Mouse (Mus musculus) forebrain, embryonic 14.5 days (tissue): ENCODE measurements around the gene Use1. TPM values are rescaled to one million over a fixed set of nuclear protein-coding genes. Genes with fewer than 3 reads are reported as not detected.

Experiments used
- ATAC-seq: fragments of 200-750 bp; cut with Nextera tagmentation; 2 replicates; pipeline ENCODE4 v1.8.0; 2017; ENCODE audit warnings: mild to moderate bottlenecking, moderate library complexity
- DNase-seq: peaks from one replicate; pipeline ENCODE4 v3.0.0-alpha.2; 2015; ENCODE audit warnings: low spot score
- H3K27ac ChIP-seq: fragments of 300-500 bp; sonication (generic); 2 replicates; pipeline ENCODE4 v1.5.1; 2014; ENCODE audit warnings: low read depth, mild to moderate bottlenecking, control low read depth, low read length, moderate library complexity
- H3K27me3 ChIP-seq: fragments of 300-500 bp; sonication (generic); replicated peaks from 2 replicates; pipeline ENCODE4 v1.6.1; 2014; ENCODE audit warnings: low read length, control low read depth, mixed read lengths; ENCODE audit not compliant: control insufficient read depth, insufficient read depth
- H3K36me3 ChIP-seq: fragments of 300-500 bp; sonication (generic); 2 replicates; pipeline ENCODE4 v1.6.1; 2014; ENCODE audit warnings: low read length, control low read depth; ENCODE audit not compliant: control insufficient read depth, insufficient read depth
- H3K4me1 ChIP-seq: fragments of 300-500 bp; sonication (generic); 2 replicates; pipeline ENCODE4 v1.6.1; 2014; ENCODE audit warnings: antibody characterized with exemption, low read length, control low read depth; ENCODE audit not compliant: control insufficient read depth, insufficient read depth
- H3K4me2 ChIP-seq: fragments of 300-500 bp; sonication (generic); 2 replicates; pipeline ENCODE4 v1.6.1; 2014; ENCODE audit warnings: mild to moderate bottlenecking, control low read depth, low read length
- H3K4me3 ChIP-seq: fragments of 300-500 bp; sonication (generic); 2 replicates; pipeline ENCODE4 v1.5.1; 2014; ENCODE audit warnings: low read depth, low read length, control low read depth
- H3K9ac ChIP-seq: fragments of 300-500 bp; sonication (generic); 2 replicates; pipeline ENCODE4 v1.6.1; 2014; ENCODE audit warnings: mild to moderate bottlenecking, low read length, control low read depth, moderate library complexity
- H3K9me3 ChIP-seq: fragments of 300-500 bp; sonication (generic); replicated peaks from 2 replicates; pipeline ENCODE4 v1.6.1; 2016; ENCODE audit warnings: low read length, control low read depth, mixed read lengths; ENCODE audit not compliant: control insufficient read depth
- WGBS: fragments of 180-500 bp; shearing (Covaris S2); extraction: QIAGEN DNeasy Blood & Tissue Kit; methylation state at CpG from one replicate; pipeline ENCODE4 v1.1.7; 2014; 5-methylcytosine and 5-hydroxymethylcytosine counted together
- polyA plus RNA-seq: library from polyadenylated mRNA; unstranded; fragments of >200 nt; fragmentation: Nextera tagmentation; extraction: Ambion mirVana; gene quantifications from 2 replicates; pipeline ENCODE4 v1.2.1, GENCODE M21; 2014

The Use1 gene
- polyA plus RNA-seq, 1 experiment from 2014 or later, result 121 TPM

DNA sequence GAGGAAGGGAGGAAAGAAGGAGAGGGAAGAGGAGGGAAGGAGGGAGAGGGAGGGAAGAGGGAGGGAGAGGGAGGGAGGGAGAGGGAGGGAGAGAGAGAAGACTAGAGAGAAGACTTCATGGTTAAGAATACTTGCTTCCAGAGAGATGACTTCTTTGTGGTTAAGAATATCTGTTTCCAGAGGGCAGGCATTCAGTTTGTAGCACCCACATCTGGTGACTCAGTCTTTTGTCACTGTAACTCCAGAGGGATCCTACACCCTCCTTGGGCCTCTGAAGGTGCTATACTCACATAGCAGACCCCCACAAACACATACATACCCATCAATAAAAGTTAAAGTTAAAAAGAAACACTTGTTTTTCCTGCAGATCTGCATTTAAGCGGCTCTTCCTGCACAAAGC lies 15.1 kb upstream of the Use1 start:
- WGBS, result 89% methylated on average over 1 of the region's 1 CpGs

GRCm38 (mm10) chr8:71358026-71358425 lies 8.6 kb upstream of the Use1 start:
- DNase-seq (no peak), ATAC-seq (no peak)
- Histone ChIP-seq H3K36me3 (peaks cover 77% of the 10 kb centered on the region), H3K27me3 (no peaks in the 10 kb centered on the region), H3K4me3 (no peak overlapping the region), H3K9me3 (no peaks in the 10 kb centered on the region), H3K27ac (no peak overlapping the region), H3K9ac (no peak overlapping the region), H3K4me2 (no peak overlapping the region), H3K4me1 (no peaks in the 10 kb centered on the region)
- 94% methylated on average over 3 of the region's 3 CpGs for WGBS

More for the DNA sequence above, 15.1 kb upstream of the Use1 start:
- no peak for DNase-seq
- no peak overlapping the region for H3K9ac ChIP-seq
- ATAC-seq, result no peak
- H3K9me3 ChIP-seq, result no peaks in the 10 kb centered on the region
- no peak overlapping the region for H3K4me2 ChIP-seq
- H3K4me3 ChIP-seq, result no peak overlapping the region
- H3K27me3 ChIP-seq, result no peaks in the 10 kb centered on the region
- no peak overlapping the region for H3K27ac ChIP-seq
- H3K36me3 ChIP-seq, result peaks cover 98% of the 10 kb centered on the region
- no peaks in the 10 kb centered on the region for H3K4me1 ChIP-seq

DNA sequence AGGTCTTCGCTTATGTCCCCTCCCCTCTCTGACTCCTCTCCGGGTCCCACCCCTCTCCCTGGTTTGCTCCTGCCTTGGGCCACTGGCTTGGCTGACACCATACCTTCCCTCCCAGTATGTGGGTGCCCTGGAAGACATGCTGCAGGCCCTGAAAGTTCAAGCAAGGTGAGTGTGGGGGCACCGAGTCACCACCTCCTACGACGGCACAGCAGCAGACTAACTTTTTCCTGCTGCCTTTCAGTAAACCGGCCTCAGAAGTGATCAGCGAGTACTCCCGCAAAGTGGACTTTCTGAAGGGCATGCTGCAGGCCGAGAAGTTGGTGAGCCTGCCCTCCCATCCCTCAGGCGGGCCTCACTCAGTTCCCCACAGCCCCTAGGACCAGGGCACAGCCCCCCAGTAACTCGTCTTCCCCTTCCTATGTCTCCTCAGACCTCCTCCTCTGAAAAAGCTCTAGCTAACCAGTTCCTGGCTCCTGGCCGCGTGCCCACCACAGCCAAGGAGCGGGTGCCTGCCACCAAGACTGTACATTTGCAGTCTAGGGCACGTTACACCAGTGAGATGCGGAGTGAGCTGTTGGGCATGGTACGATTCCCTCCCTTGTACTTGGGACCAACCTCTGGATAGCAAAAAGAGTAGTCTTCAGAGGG lies 1.0 kb downstream of the Use1 start:
- peak overlapping the region; percentile 66 for H3K9ac ChIP-seq
- peak overlapping the region; percentile 82 for H3K4me2 ChIP-seq
- H3K27ac ChIP-seq, result 0 out of 2 replicates have a peak overlapping the region, but pooled peaks have one; percentile 85
- H3K9me3 ChIP-seq, result no peaks in the 10 kb centered on the region
- ATAC-seq, result no peak
- H3K4me3 ChIP-seq, result peak overlapping the region; percentile 59
- WGBS, result 54% methylated on average over 17 of the region's 17 CpGs
- peaks cover 15% of the 10 kb centered on the region; the same call in 1 of the 2 replicates for H3K36me3 ChIP-seq
- no peak for DNase-seq
- no peaks in the 10 kb centered on the region for H3K27me3 ChIP-seq
- H3K4me1 ChIP-seq, result peaks cover 10% of the 10 kb centered on the region

DNA sequence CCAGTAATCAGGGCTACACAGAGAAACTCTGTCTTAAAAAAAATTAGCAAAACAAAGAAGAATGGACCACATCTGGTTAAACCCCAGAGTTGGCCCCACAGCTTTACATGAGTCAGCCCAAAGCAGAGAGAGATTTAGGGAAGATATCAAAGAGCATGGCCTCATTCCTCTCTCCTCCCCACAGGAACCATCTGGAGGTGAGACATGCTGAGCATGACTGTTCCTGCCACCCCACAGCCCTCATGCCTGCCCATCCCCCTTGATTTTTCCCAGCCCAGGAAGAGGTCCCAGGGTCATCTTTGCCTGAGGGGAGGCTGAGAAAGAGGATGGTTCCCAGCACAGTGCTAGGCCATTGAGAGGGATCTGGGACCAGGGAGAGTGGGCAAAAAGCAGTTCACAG lies 1.7 kb downstream of the Use1 start:
- Histone ChIP-seq H3K36me3 (peaks cover 15% of the 10 kb centered on the region; the same call in 1 of the 2 replicates), H3K9ac (no peak overlapping the region), H3K9me3 (no peaks in the 10 kb centered on the region), H3K27ac (no peak overlapping the region), H3K4me3 (no peak overlapping the region), H3K4me1 (peaks cover 10% of the 10 kb centered on the region), H3K4me2 (no peak overlapping the region), H3K27me3 (no peaks in the 10 kb centered on the region)
- ATAC-seq (no peak), DNase-seq (no peak)

- no peak overlapping the region for H3K4me2 ChIP-seq
Observed at GRCm38 (mm10) chr8:71369040-71369718, 2.5 kb downstream of the Use1 start.

GRCm38 (mm10) chr8:71370711-71371235 lies 4.1 kb downstream of the Use1 start:
- peak overlapping the region; percentile 49 for H3K4me2 ChIP-seq
- H3K36me3 ChIP-seq, result peaks cover 18% of the 10 kb centered on the region; the same call in 1 of the 2 replicates
- H3K4me1 ChIP-seq, result peaks cover 12% of the 10 kb centered on the region
- no peak for ATAC-seq
- peak overlapping the region; percentile 60 for H3K4me3 ChIP-seq
- 18% methylated on average over 5 of the region's 5 CpGs for WGBS
- H3K27me3 ChIP-seq, result no peaks in the 10 kb centered on the region
- H3K9ac ChIP-seq, result peak overlapping the region; percentile 60
- H3K27ac ChIP-seq, result no peak overlapping the region; the same call in 1 of the 2 replicates
- no peaks in the 10 kb centered on the region for H3K9me3 ChIP-seq
- DNase-seq, result no peak

More at GRCm38 (mm10) chr8:71369040-71369718, 2.5 kb downstream of the Use1 start:
- no peak for DNase-seq
- H3K9ac ChIP-seq, result no peak overlapping the region
- 94% methylated on average over 10 of the region's 10 CpGs for WGBS
- no peak overlapping the region for H3K27ac ChIP-seq
- H3K27me3 ChIP-seq, result no peaks in the 10 kb centered on the region
- no peaks in the 10 kb centered on the region for H3K9me3 ChIP-seq
- peaks cover 15% of the 10 kb centered on the region; the same call in 1 of the 2 replicates for H3K36me3 ChIP-seq
- peaks cover 10% of the 10 kb centered on the region for H3K4me1 ChIP-seq
- ATAC-seq, result no peak
- no peak overlapping the region for H3K4me3 ChIP-seq

DNA sequence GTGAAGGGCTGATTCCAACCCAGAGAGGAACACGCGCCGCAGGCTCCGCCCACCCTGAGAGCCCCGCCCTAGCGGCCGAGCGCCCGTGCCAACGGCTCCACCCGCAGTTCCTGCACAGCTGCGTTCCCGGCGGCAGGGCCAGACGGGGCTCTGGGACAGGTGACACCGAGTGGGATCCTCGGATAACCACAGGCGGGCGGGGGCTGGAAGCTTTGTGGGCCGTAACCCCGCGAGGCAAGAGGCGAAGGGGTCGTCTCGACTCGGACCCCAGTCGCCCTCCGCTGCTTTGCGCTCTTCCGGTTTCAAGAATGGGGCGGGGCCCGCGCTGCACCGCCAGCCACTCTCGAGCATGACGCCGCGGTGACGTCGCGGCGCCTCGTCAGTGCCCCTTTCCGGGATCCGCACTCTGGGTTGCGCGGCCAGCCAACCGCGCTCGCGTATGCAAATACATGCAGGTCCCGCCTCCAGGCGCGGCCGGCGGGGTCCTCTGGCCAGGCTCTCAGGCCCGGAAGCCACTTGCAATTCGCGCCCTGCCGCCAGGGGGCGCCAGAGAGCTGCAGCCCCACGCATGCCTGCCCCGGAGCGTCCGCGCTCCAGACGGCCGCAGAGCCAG lies 4.7 kb downstream of the Use1 start, which contains the start of gene Ocel1:
Gene Ocel1, plus strand, starts transcription at position 63 of the 613 bp plus-strand sequence.
- Histone ChIP-seq H3K36me3 (peaks cover 18% of the 10 kb centered on the region; the same call in 1 of the 2 replicates), H3K4me1 (peaks cover 17% of the 10 kb centered on the region), H3K9ac (peak within 1 kb of the TSS; percentile 60), H3K4me3 (peak within 1 kb of the TSS; percentile 60), H3K9me3 (no peaks in the 10 kb centered on the region), H3K4me2 (peak within 1 kb of the TSS; percentile 49), H3K27ac (peak within 1 kb of the TSS; percentile 75), H3K27me3 (no peaks in the 10 kb centered on the region)
- ATAC-seq, result peak; percentile 87
- DNase-seq, result peak; percentile 98
- WGBS, result 1% methylated on average over 66 of the region's 68 CpGs

DNA sequence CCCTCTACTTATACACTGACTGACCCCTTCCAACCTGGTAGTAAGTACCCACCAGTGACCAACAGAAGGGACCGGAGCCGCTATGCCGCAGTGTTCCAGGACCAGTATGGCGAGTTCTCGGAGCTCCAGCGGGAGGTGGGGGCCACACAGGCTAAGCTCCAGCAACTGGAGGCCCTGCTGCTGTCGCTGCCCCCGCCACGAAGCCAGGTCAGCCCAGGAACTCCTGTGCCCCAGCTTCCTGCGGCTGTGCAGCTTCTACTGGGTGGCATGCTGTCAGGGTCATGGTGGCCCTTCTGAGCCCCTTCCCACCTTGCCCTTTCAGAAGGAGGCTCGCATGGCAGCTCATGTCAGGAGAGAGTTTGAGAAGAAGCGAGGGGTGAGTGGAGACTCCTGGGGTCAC lies 5.8 kb downstream of the Use1 start:
- H3K9ac ChIP-seq, result no peak overlapping the region
- H3K4me1 ChIP-seq, result peaks cover 24% of the 10 kb centered on the region
- no peak for ATAC-seq
- H3K4me2 ChIP-seq, result no peak overlapping the region
- WGBS, result 85% methylated on average over 12 of the region's 12 CpGs
- no peaks in the 10 kb centered on the region for H3K9me3 ChIP-seq
- DNase-seq, result no peak
- no peak overlapping the region for H3K4me3 ChIP-seq
- H3K36me3 ChIP-seq, result peaks cover 18% of the 10 kb centered on the region; the same call in 1 of the 2 replicates
- no peak overlapping the region for H3K27ac ChIP-seq
- H3K27me3 ChIP-seq, result no peaks in the 10 kb centered on the region
